ENCODE assay signal across 19 mouse cellular contexts in the genomic region with DNA sequence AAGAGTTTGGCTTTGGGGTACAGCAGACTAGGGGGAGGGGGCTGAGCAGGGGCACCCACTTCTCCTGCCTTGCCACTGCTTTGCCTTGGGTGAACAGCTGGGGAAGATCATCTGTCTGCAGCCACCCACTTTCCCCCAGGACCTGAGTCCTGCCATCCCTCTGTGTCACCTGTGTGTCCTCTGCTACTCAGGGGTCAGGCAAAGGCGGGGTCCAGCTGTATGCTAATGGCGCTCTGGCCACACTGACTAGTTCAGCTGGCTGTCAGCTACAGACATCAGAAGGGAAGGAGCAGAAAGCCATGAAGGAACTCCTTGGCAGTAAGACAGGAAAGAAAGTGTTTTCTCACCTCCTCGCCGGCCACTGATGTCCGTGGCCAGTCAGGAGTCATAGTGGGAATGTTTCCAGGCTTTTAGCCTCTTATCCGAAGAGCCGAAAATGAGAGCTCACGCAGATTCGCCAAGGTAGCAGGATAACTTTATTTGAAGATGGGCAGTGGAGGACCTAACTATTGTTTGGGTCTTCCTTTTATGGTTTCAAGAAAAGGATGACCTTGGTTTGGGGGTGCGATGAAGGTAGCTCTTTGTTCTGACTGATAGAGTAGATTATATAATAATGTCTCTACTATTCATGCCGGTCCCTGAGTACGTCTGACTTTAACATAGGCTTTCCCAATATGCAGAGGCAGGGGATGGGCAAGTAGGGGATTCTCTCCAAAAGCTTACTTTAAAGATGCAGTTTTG. TPM values are rescaled to one million over a fixed set of nuclear protein-coding genes. Genes with fewer than 3 reads are reported as not detected.
A peak's percentile ranks its signal among the peaks of the same experiment; 100 is the strongest.
DNase-seq lines count a peak whose midpoint lies in the region; ATAC-seq and TF ChIP-seq lines count a peak whose summit lies in the region.
"Had no signal": no experiment of that assay in that cellular context is flagged by ENCODE, and none has a peak within 500 bp of the region (broad histone marks: within the 10 kb centered on the region; RNA-seq: fewer than 3 reads in every experiment).

No protein-coding gene starts in this region.

- H3K79me2 ChIP-seq in CH12.LX (replicated peaks; ENCODE audit: control insufficient read depth, extremely low read depth, insufficient read depth, poor library complexity, severe bottlenecking), result no peaks in the 10 kb centered on the region

- dilution Hi-C loops in CH12.LX (cut with MboI; ENCODE audit: extremely low pct_ligation_motif_present, extremely low pct_unique_long_range_greater_than_20kb, low sequenced_read_pairs), result no loop called here

- intact Hi-C loops in left cerebral cortex, postnatal 25 days (cut with DNase I), result no loop called here

- TF ChIP-seq EP300 in CH12.LX (IDR thresholded peaks at IDR 0.05; ENCODE audit: low read length), result no peak

- H3K4me1 ChIP-seq in kidney, embryonic 16.5 days (ENCODE audit: insufficient read depth, low read length), result peaks cover 9% of the 10 kb centered on the region
- peaks cover 18 to 57% of the 10 kb centered on the region in 2 experiments for H3K4me1 ChIP-seq in CH12.LX (ENCODE audit: control insufficient read depth in 1 of 2, insufficient read depth in 2 of 2)
- H3K4me1 ChIP-seq in limb, embryonic 13.5 days, result peaks cover 5% of the 10 kb centered on the region; the same call in 1 of the 2 replicates
- H3K4me1 ChIP-seq: heart, embryonic 13.5 days; intestine, embryonic 15.5 days had no signal

- DNase-seq in embryo, embryonic 11 days, result peak; percentile 23
- no peak for DNase-seq in embryo, embryonic 10 days (ENCODE audit: low spot score)
- no peak for DNase-seq in kidney, postnatal 14 days
- no peak for DNase-seq in CH12.LX (ENCODE audit: extremely low read depth)
- DNase-seq in left cerebral cortex, postnatal 25 days (ENCODE audit: low spot score in 2 of 2), result no peak
- DNase-seq: adrenal gland, postnatal 14 days; cerebellum, adult 9-11 months; layer of hippocampus, adult 9-11 months; liver; midbrain, embryonic 14.5 days; thymus, postnatal 14 days had no signal

- H3K36me3 ChIP-seq in kidney, embryonic 16.5 days (ENCODE audit: insufficient read depth, low read length), result no peaks in the 10 kb centered on the region
- no peaks in the 10 kb centered on the region for H3K36me3 ChIP-seq in CH12.LX (replicated peaks in 1 of 2; ENCODE audit: control insufficient read depth in 1 of 2, insufficient read depth in 1 of 2, low read length in 1 of 2)
- H3K36me3 ChIP-seq in limb, embryonic 13.5 days, result no peaks in the 10 kb centered on the region
- H3K36me3 ChIP-seq: heart, embryonic 13.5 days; intestine, embryonic 15.5 days had no signal

- in situ Hi-C loops in CH12.LX (cut with MboI; ENCODE audit: low pct_ligation_motif_present, low pct_unique_long_range_greater_than_20kb, low sequenced_read_pairs), result loop anchor here (25.0 kb wide), 1 partner anchor 245 kb away; the partner anchor contains the start of genes Ccdc136 and Opn1sw

- no peaks in the 10 kb centered on the region for H3K27me3 ChIP-seq in kidney, embryonic 16.5 days (ENCODE audit: insufficient read depth, low read length)
- H3K27me3 ChIP-seq in CH12.LX (replicated peaks), result no peaks in the 10 kb centered on the region
- H3K27me3 ChIP-seq in limb, embryonic 13.5 days, result peaks cover 17% of the 10 kb centered on the region; the same call in 1 of the 2 replicates

- no peak for TF ChIP-seq POLR2A in CH12.LX (IDR thresholded peaks at IDR 0.05; ENCODE audit: low read depth, low read length)

- 34% methylated on average over 12 of the region's 12 CpGs for WGBS in kidney, embryonic 16.5 days
- 45% methylated on average over 12 of the region's 12 CpGs for WGBS in limb, embryonic 13.5 days

- no peaks in the 10 kb centered on the region for H3K9me3 ChIP-seq in kidney, embryonic 16.5 days (ENCODE audit: low read length)
- H3K9me3 ChIP-seq in CH12.LX (replicated peaks; ENCODE audit: low read length), result peaks cover 3% of the 10 kb centered on the region
- no peaks in the 10 kb centered on the region; the same call in 1 of the 2 replicates for H3K9me3 ChIP-seq in limb, embryonic 13.5 days
- H3K9me3 ChIP-seq: intestine, embryonic 15.5 days had no signal

- peak overlapping the region; percentile 32 for H3K4me2 ChIP-seq in kidney, embryonic 16.5 days (replicated peaks; ENCODE audit: low read depth, low read length)
- no peak overlapping the region for H3K4me2 ChIP-seq in CH12.LX (ENCODE audit: insufficient read depth, low read depth, poor library complexity, severe bottlenecking)
- peak overlapping the region; percentile 10; the same call in 1 of the 2 replicates for H3K4me2 ChIP-seq in limb, embryonic 13.5 days (replicated peaks)
- H3K4me2 ChIP-seq: heart, embryonic 13.5 days; hindbrain, embryonic 14.5 days; intestine, embryonic 15.5 days had no signal

- TF ChIP-seq RAD21 in CH12.LX (IDR thresholded peaks at IDR 0.05; ENCODE audit: low read depth, low read length), result no peak

- no peak overlapping the region for H3K4me3 ChIP-seq in kidney, embryonic 16.5 days (ENCODE audit: low read length)
- no peak overlapping the region for H3K4me3 ChIP-seq in CH12.LX (replicated peaks in 1 of 3; ENCODE audit: low read depth in 2 of 3, low read length in 2 of 3, poor library complexity in 1 of 3)
- no peak overlapping the region for H3K4me3 ChIP-seq in limb, embryonic 13.5 days
- H3K4me3 ChIP-seq: heart, embryonic 13.5 days; intestine, embryonic 15.5 days had no signal

- H3K9ac ChIP-seq in kidney, embryonic 16.5 days (replicated peaks; ENCODE audit: low read length), result peak overlapping the region; percentile 22; the same call in 1 of the 2 replicates
- H3K9ac ChIP-seq in CH12.LX (ENCODE audit: insufficient read depth, low read depth), result no peak overlapping the region
- H3K9ac ChIP-seq in limb, embryonic 13.5 days, result no peak overlapping the region
- H3K9ac ChIP-seq: heart, embryonic 13.5 days; hindbrain, embryonic 14.5 days; intestine, embryonic 15.5 days had no signal

- no peak for TF ChIP-seq CTCF in CH12.LX (conservative IDR thresholded peaks at IDR 0.05 in 1 of 2, IDR thresholded peaks at IDR 0.05 in 1 of 2; ENCODE audit: low read depth in 2 of 2, low read length in 2 of 2)

- peak; percentile 76 for ATAC-seq in kidney, embryonic 16.5 days (ENCODE audit: low FRiP score, low TSS enrichment)
- no peak for ATAC-seq in limb, embryonic 13.5 days (ENCODE audit: low FRiP score, low read depth)
- ATAC-seq: intestine, embryonic 15.5 days; lung, postnatal 0 days; Patski had no signal

- peak overlapping the region; percentile 86 for H3K27ac ChIP-seq in kidney, embryonic 16.5 days (ENCODE audit: low read length)
- peak overlapping the region; percentile 31; the same call in 1 of the 2 replicates for H3K27ac ChIP-seq in CH12.LX (ENCODE audit: insufficient read depth, low read depth)
- no peak overlapping the region for H3K27ac ChIP-seq in limb, embryonic 13.5 days
- H3K27ac ChIP-seq: heart, embryonic 13.5 days; hindbrain, embryonic 14.5 days; intestine, embryonic 15.5 days; stomach, postnatal 0 days had no signal

TF ChIP-seq in CH12.LX, 34 proteins besides CTCF, POLR2A, EP300 and RAD21:
- no peak for TF ChIP-seq ZC3H11A (IDR thresholded peaks at IDR 0.05; ENCODE audit: low read depth, low read length)
- no peak for TF ChIP-seq TCF12 (IDR thresholded peaks at IDR 0.05; ENCODE audit: low read depth, low read length)
- no peak for TF ChIP-seq MYC (IDR thresholded peaks at IDR 0.05; ENCODE audit: low read depth, low read length)
- TF ChIP-seq SIN3A (IDR thresholded peaks at IDR 0.05; ENCODE audit: low read length), result no peak
- TF ChIP-seq PAX5 (IDR thresholded peaks at IDR 0.05; ENCODE audit: low read length), result no peak
- no peak for TF ChIP-seq MAFK (IDR thresholded peaks at IDR 0.05; ENCODE audit: insufficient replicate concordance, low read length)
- no peak for TF ChIP-seq BHLHE40 (IDR thresholded peaks at IDR 0.05; ENCODE audit: low read depth, low read length)
- no peak for TF ChIP-seq UBTF (IDR thresholded peaks at IDR 0.05; ENCODE audit: low read depth, low read length)
- TF ChIP-seq ELF1 (IDR thresholded peaks at IDR 0.05; ENCODE audit: low read depth, low read length), result no peak
- no peak for TF ChIP-seq CHD2 (IDR thresholded peaks at IDR 0.05; ENCODE audit: low read length)
- no peak for TF ChIP-seq USF2 (conservative IDR thresholded peaks at IDR 0.05; ENCODE audit: low read depth, low read length)
- TF ChIP-seq ZNF384 (IDR thresholded peaks at IDR 0.05; ENCODE audit: low read depth, low read length), result no peak
- TF ChIP-seq MEF2A (IDR thresholded peaks at IDR 0.05; ENCODE audit: borderline replicate concordance, low read depth, low read length), result no peak
- TF ChIP-seq ZMIZ1 (IDR thresholded peaks at IDR 0.05; ENCODE audit: low read depth, low read length), result no peak
- no peak for TF ChIP-seq JUN (IDR thresholded peaks at IDR 0.05; ENCODE audit: insufficient read depth, low read depth, low read length)
- TF ChIP-seq ETS1 (conservative IDR thresholded peaks at IDR 0.05; ENCODE audit: low read depth, low read length), result no peak; the same call in 1 of the 2 replicates
- TF ChIP-seq KAT2A (IDR thresholded peaks at IDR 0.05; ENCODE audit: insufficient replicate concordance, low read length), result no peak
TF ChIP-seq in CH12.LX: peak in this region for 0.

RNA-seq across cellular contexts. Expression of gene Tnpo3, which starts 23.0 kb away (rescaled TPM):
- polyA plus RNA-seq in kidney, embryonic 16.5 days (2015; fragmentation: Nextera tagmentation; extraction: Ambion mirVana), result 101 and 106 TPM in 2 replicates
- total RNA-seq in CH12.LX (2012; rRNA removed), result 60.5 and 75.1 TPM in 2 replicates
- 66.4 and 76.0 TPM in 2 replicates for total RNA-seq in CH12.LX (2014; rRNA removed)
- 130 and 140 TPM in 2 replicates for polyA plus RNA-seq in CH12.LX (2012; ENCODE audit: insufficient read length, low read depth)
- polyA plus RNA-seq in limb, embryonic 13.5 days (2015; fragmentation: Nextera tagmentation; extraction: Ambion mirVana), result 97.3 and 98.8 TPM in 2 replicates
- 10 to 100 TPM; 68.5 to 69.5 TPM for total RNA-seq in left cerebral cortex, postnatal 25 days (2021)
